Mouse (Mus musculus) midbrain, embryonic 15.5 days (tissue): ENCODE results near the gene Amhr2. TPM values are rescaled to one million over a fixed set of nuclear protein-coding genes. Genes with fewer than 3 reads are reported as not detected.

ENCODE experiments used
- ATAC-seq: fragments of 200-750 bp; cut with Nextera tagmentation; replicated peaks from 2 replicates; pipeline ENCODE4 v1.8.0; 2017; ENCODE audit warnings: moderate TSS enrichment
- H3K27ac ChIP-seq: fragments of 300-500 bp; sonication (generic); 2 replicates; pipeline ENCODE4 v1.5.1; 2015; ENCODE audit warnings: mild to moderate bottlenecking, inconsistent platforms
- H3K27me3 ChIP-seq: fragments of 300-500 bp; sonication (generic); replicated peaks from 2 replicates; pipeline ENCODE4 v1.6.1; 2015; ENCODE audit warnings: inconsistent platforms
- H3K36me3 ChIP-seq: fragments of 300-500 bp; sonication (generic); replicated peaks from 2 replicates; pipeline ENCODE4 v1.6.1; 2015; ENCODE audit warnings: inconsistent platforms
- H3K4me1 ChIP-seq: fragments of 300-500 bp; sonication (generic); 2 replicates; pipeline ENCODE4 v1.6.1; 2015; ENCODE audit warnings: inconsistent platforms
- H3K4me2 ChIP-seq: fragments of 300-500 bp; sonication (generic); 2 replicates; pipeline ENCODE4 v1.6.1; 2015; ENCODE audit warnings: inconsistent platforms, mild to moderate bottlenecking, moderate library complexity
- H3K4me3 ChIP-seq: fragments of 300-500 bp; sonication (generic); 2 replicates; pipeline ENCODE4 v1.5.1; 2015; ENCODE audit warnings: mild to moderate bottlenecking, inconsistent platforms
- H3K9ac ChIP-seq: fragments of 300-500 bp; sonication (generic); 2 replicates; pipeline ENCODE4 v1.6.1; 2015; ENCODE audit warnings: mild to moderate bottlenecking, inconsistent platforms
- H3K9me3 ChIP-seq: fragments of 300-500 bp; sonication (generic); 2 replicates; pipeline ENCODE4 v1.6.1; 2016; ENCODE audit warnings: inconsistent platforms
- WGBS: fragments of 180-500 bp; shearing (Covaris S2); methylation state at CpG from one replicate; pipeline ENCODE4 v1.1.7; 2015; ENCODE audit warnings: mixed read lengths; 5-methylcytosine and 5-hydroxymethylcytosine counted together
- polyA plus RNA-seq: library from polyadenylated mRNA; unstranded; fragments of >200 nt; fragmentation: Nextera tagmentation; extraction: Ambion mirVana; gene quantifications from 2 replicates; pipeline ENCODE4 v1.2.1, GENCODE M21; 2015

Amhr2 gene
- polyA plus RNA-seq, 1 experiment from 2014 or later, result 0.30 TPM

DNA sequence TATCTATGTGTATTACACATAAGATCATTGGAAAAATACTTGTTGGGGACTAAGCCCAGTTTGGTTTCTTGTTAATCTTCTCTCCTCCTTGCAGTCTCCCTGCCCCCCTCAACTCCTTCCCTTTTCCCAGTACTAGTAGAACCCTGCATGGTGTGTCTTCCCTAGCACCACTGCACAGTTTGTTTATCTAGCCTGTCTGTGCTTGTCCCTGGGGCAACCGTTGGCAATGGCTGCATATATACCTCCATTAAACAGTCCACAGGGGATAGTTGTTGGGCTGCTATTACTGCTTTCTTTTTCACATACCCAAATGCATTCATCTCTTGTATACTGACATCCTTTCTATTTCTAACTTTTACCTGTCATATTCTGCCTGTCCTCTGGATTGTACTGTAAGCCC lies 42.5 kb downstream of the Amhr2 start:
- H3K4me2 ChIP-seq, result no peak overlapping the region
- H3K36me3 ChIP-seq, result peaks cover 60% of the 10 kb centered on the region
- no peak for ATAC-seq
- H3K27ac ChIP-seq, result no peak overlapping the region
- H3K4me1 ChIP-seq, result no peaks in the 10 kb centered on the region
- H3K4me3 ChIP-seq, result no peak overlapping the region
- WGBS, result 78% methylated on average over 1 of the region's 1 CpGs
- H3K9ac ChIP-seq, result no peak overlapping the region
- H3K9me3 ChIP-seq, result no peaks in the 10 kb centered on the region
- no peaks in the 10 kb centered on the region for H3K27me3 ChIP-seq

GRCm38 (mm10) chr15:102498322-102498721 lies 53.2 kb downstream of the Amhr2 start:
- H3K4me3 ChIP-seq, result no peak overlapping the region
- no peak overlapping the region for H3K4me2 ChIP-seq
- H3K9me3 ChIP-seq, result no peaks in the 10 kb centered on the region
- ATAC-seq, result no peak
- H3K9ac ChIP-seq, result no peak overlapping the region
- 90% methylated on average over 3 of the region's 3 CpGs for WGBS
- H3K36me3 ChIP-seq, result peaks cover 83% of the 10 kb centered on the region
- no peak overlapping the region for H3K27ac ChIP-seq
- no peaks in the 10 kb centered on the region for H3K27me3 ChIP-seq
- no peaks in the 10 kb centered on the region for H3K4me1 ChIP-seq

DNA sequence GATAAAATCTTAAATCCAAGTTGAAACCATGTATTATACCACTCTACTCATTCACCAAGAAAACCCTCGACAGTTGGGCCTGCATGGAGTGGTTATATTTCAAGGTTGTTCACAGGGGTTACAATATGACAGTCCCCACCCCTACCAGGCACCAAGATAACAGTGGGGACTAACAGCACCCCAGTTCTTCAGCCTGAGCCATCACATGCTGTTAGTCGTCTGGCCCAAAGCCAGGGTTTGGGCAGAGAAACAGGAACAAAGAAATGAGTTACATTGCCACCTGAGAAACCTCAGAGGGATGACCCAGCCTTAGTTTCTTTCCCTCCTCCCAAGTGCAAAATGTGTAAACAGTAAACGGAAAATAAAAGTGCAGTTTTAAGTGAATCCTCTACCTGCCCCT lies 54.2 kb downstream of the Amhr2 start:
- peaks cover 85% of the 10 kb centered on the region for H3K36me3 ChIP-seq
- 77% methylated on average over 3 of the region's 3 CpGs for WGBS
- no peak for ATAC-seq

GRCm38 (mm10) chr15:102499851-102500250 lies 54.7 kb downstream of the Amhr2 start:
- 94% methylated on average over 6 of the region's 6 CpGs for WGBS
- Histone ChIP-seq H3K36me3 (peaks cover 85% of the 10 kb centered on the region), H3K4me2 (no peak overlapping the region), H3K4me1 (no peaks in the 10 kb centered on the region), H3K27ac (no peak overlapping the region), H3K27me3 (no peaks in the 10 kb centered on the region), H3K9me3 (no peaks in the 10 kb centered on the region), H3K9ac (no peak overlapping the region), H3K4me3 (no peak overlapping the region)
- ATAC-seq, result no peak

More for the DNA sequence above, 54.2 kb downstream of the Amhr2 start:
- no peak overlapping the region for H3K9ac ChIP-seq
- H3K9me3 ChIP-seq, result no peaks in the 10 kb centered on the region
- no peak overlapping the region for H3K4me2 ChIP-seq
- H3K27ac ChIP-seq, result no peak overlapping the region
- no peaks in the 10 kb centered on the region for H3K4me1 ChIP-seq
- H3K27me3 ChIP-seq, result no peaks in the 10 kb centered on the region
- H3K4me3 ChIP-seq, result no peak overlapping the region

DNA sequence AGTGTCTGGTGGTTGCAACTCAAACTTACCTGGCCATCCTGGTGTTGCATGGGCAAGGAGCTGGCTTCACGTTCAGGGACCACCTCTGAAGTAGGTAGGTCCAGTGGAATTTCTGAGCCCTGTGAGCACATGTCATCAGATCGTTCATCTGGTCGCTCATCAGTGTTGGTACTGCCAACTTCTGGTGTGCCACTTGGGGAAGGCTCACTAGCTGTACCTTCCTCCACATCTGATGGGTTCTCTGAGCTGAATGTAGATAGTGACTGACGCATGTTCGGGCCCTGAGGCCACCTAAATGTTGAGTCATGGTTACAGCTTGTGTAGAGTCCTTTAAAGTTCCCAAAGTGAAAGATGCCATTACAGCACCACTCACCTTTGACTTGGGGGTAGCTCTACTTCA lies 55.3 kb downstream of the Amhr2 start:
- no peaks in the 10 kb centered on the region for H3K9me3 ChIP-seq
- peaks cover 86% of the 10 kb centered on the region for H3K36me3 ChIP-seq
- 87% methylated on average over 5 of the region's 5 CpGs for WGBS
- no peaks in the 10 kb centered on the region for H3K4me1 ChIP-seq
- no peak overlapping the region for H3K4me3 ChIP-seq
- no peak overlapping the region for H3K27ac ChIP-seq
- no peak for ATAC-seq
- no peaks in the 10 kb centered on the region for H3K27me3 ChIP-seq
- no peak overlapping the region for H3K9ac ChIP-seq
- no peak overlapping the region for H3K4me2 ChIP-seq

DNA sequence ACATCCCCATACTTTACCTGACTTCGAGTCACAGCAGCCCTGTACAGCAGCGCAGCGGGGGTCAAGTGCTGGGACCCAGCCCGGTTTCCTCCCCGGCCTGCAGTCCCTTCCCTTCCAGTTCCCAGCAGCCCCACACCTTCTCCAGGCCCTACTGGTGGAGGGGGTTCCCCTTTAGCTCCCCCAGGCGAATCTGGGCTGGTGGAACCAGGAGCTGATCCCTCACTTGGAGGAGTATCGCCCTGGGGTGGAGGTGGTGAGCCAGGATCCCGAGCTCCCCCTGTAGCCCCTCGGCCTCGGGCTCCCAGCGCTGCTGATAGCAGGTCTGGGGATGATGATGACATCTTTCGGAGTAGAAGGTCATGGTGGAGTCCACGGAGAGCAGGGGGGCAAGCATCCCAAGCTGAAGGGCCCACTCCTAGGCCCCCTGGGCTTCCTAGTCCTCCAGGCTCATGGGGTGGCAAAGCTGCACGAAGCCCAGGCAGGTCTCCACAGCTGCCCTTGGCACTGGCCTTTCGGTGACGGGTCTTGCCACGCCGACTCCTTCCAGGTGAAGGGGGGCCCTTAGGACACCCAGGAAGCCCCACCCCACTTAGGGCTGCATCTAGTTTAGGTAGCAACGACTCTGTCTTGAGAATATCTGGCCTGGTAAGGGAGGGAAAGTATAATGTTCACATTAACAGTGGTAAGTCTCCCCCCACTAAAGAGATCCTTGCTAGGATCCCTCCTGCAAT lies 56.1 kb downstream of the Amhr2 start:
- Histone ChIP-seq H3K9ac (no peak overlapping the region), H3K4me1 (no peaks in the 10 kb centered on the region), H3K36me3 (peaks cover 80% of the 10 kb centered on the region), H3K4me3 (no peak overlapping the region), H3K9me3 (no peaks in the 10 kb centered on the region), H3K27me3 (no peaks in the 10 kb centered on the region), H3K27ac (no peak overlapping the region), H3K4me2 (no peak overlapping the region)
- 88% methylated on average over 19 of the region's 19 CpGs for WGBS
- 0 out of 2 replicates have a peak, but pooled peaks have one; percentile 27 for ATAC-seq

- ATAC-seq, result no peak
- no peak overlapping the region for H3K9ac ChIP-seq
- H3K4me3 ChIP-seq, result no peak overlapping the region
- H3K4me2 ChIP-seq, result no peak overlapping the region
- peaks cover 74% of the 10 kb centered on the region for H3K36me3 ChIP-seq
- 79% methylated on average over 9 of the region's 9 CpGs for WGBS
- H3K27ac ChIP-seq, result no peak overlapping the region
- no peaks in the 10 kb centered on the region for H3K27me3 ChIP-seq
- no peaks in the 10 kb centered on the region for H3K4me1 ChIP-seq
- H3K9me3 ChIP-seq, result no peaks in the 10 kb centered on the region
Measured at GRCm38 (mm10) chr15:102502254-102502840, 57.2 kb downstream of the Amhr2 start.

GRCm38 (mm10) chr15:102503447-102503846 lies 58.3 kb downstream of the Amhr2 start, which contains the start of gene Gm10337:
Gm10337 (plus strand) TSS chr15:102503722.
- Histone ChIP-seq H3K4me2 (no peak within 1 kb of the TSS), H3K9me3 (no peaks in the 10 kb centered on the region), H3K9ac (no peak within 1 kb of the TSS), H3K36me3 (peaks cover 68% of the 10 kb centered on the region), H3K27ac (no peak within 1 kb of the TSS), H3K27me3 (no peaks in the 10 kb centered on the region), H3K4me3 (no peak within 1 kb of the TSS), H3K4me1 (no peaks in the 10 kb centered on the region)
- 89% methylated on average over 1 of the region's 1 CpGs for WGBS
- ATAC-seq, result no peak

Other genes starting within 250 kb of the Amhr2 start
- 59.0 and 64.2 TPM in 2 replicates for gene Zfp740, start 242.1 kb upstream of the Amhr2 start, polyA plus RNA-seq
- 38.0 and 39.4 TPM in 2 replicates for gene Csad, start 240.6 kb upstream of the Amhr2 start, polyA plus RNA-seq
- 0.98 and 1.1 TPM in 2 replicates for gene Itgb7, start 213.4 kb upstream of the Amhr2 start, polyA plus RNA-seq
- 4.1 and 6.4 TPM in 2 replicates for gene Rarg, start 187.8 kb upstream of the Amhr2 start, polyA plus RNA-seq
- gene Gm9918, start 174.8 kb upstream of the Amhr2 start, polyA plus RNA-seq, result 0.10 TPM in 1 of 2 replicates, not detected in the other
- 58.5 and 64.0 TPM in 2 replicates for gene Mfsd5, start 165.9 kb upstream of the Amhr2 start, polyA plus RNA-seq
- gene Espl1, start 149.1 kb upstream of the Amhr2 start, polyA plus RNA-seq, result 5.5 and 7.5 TPM in 2 replicates
- 450 and 466 TPM in 2 replicates for gene Pfdn5, start 119.3 kb upstream of the Amhr2 start, polyA plus RNA-seq
- 91.8 and 103 TPM in 2 replicates for gene Myg1, start 113.7 kb upstream of the Amhr2 start, polyA plus RNA-seq
- 37.4 and 37.9 TPM in 2 replicates for gene Aaas, start 94.6 kb upstream of the Amhr2 start, polyA plus RNA-seq
- gene Sp7, start 78.2 kb upstream of the Amhr2 start, polyA plus RNA-seq, result 0.09 and 0.26 TPM in 2 replicates
- gene Sp1, start 39.2 kb upstream of the Amhr2 start, polyA plus RNA-seq, result 3.4 and 4.1 TPM in 2 replicates
- 103 and 107 TPM in 2 replicates for gene Prr13, start 13.7 kb downstream of the Amhr2 start, polyA plus RNA-seq
- 123 and 126 TPM in 2 replicates for gene Pcbp2, start 25.2 kb downstream of the Amhr2 start, polyA plus RNA-seq
- gene Gm10337, start 58.4 kb downstream of the Amhr2 start, polyA plus RNA-seq, result 13.8 and 16.1 TPM in 2 replicates
- 62.2 and 63.6 TPM in 2 replicates for gene Map3k12, start 71.7 kb downstream of the Amhr2 start, polyA plus RNA-seq
- 104 and 108 TPM in 2 replicates for gene Tarbp2, start 72.8 kb downstream of the Amhr2 start, polyA plus RNA-seq
- 1.8 and 2.4 TPM in 2 replicates for gene Npff, start 79.6 kb downstream of the Amhr2 start, polyA plus RNA-seq
- gene Gm28047, start 179.7 kb downstream of the Amhr2 start, polyA plus RNA-seq, result not detected in 2 replicates
- gene Atf7, start 180.1 kb downstream of the Amhr2 start, polyA plus RNA-seq, result 15.6 and 20.0 TPM in 2 replicates
- 39.5 and 43.4 TPM in 2 replicates for gene Atp5g2, start 227.0 kb downstream of the Amhr2 start, polyA plus RNA-seq